Mouse (Mus musculus) forebrain, postnatal 0 days (tissue): ENCODE measurements around the gene Pecam1. TPM values are rescaled to one million over a fixed set of nuclear protein-coding genes. Genes with fewer than 3 reads are reported as not detected.
A peak's percentile ranks its signal among the peaks of the same experiment; 100 is the strongest.

Experiments used
- ATAC-seq: fragments of 200-750 bp; cut with Nextera tagmentation; 2 replicates; pipeline ENCODE4 v1.8.0; 2017; ENCODE audit warnings: mild to moderate bottlenecking, moderate library complexity
- DNase-seq: peaks from one replicate; pipeline ENCODE4 v3.0.0-alpha.2; 2015
- H3K27ac ChIP-seq: fragments of 300-500 bp; sonication (generic); 2 replicates; pipeline ENCODE4 v1.5.1; 2014; ENCODE audit warnings: low read depth, mild to moderate bottlenecking, antibody characterized with exemption, low read length, moderate library complexity, mixed read lengths
- H3K27me3 ChIP-seq: fragments of 300-500 bp; sonication (generic); 2 replicates; pipeline ENCODE4 v1.6.1; 2014; ENCODE audit warnings: mild to moderate bottlenecking, low read length, mixed read lengths; ENCODE audit not compliant: insufficient read depth
- H3K36me3 ChIP-seq: fragments of 300-500 bp; sonication (generic); 2 replicates; pipeline ENCODE4 v1.6.1; 2014; ENCODE audit warnings: mild to moderate bottlenecking, moderate library complexity; ENCODE audit not compliant: insufficient read depth
- H3K4me1 ChIP-seq: fragments of 300-500 bp; sonication (generic); 2 replicates; pipeline ENCODE4 v1.6.1; 2014; ENCODE audit warnings: antibody characterized with exemption; ENCODE audit not compliant: insufficient read depth
- H3K4me2 ChIP-seq: fragments of 300-500 bp; sonication (generic); 2 replicates; pipeline ENCODE4 v1.6.1; 2014; ENCODE audit warnings: low read depth, mild to moderate bottlenecking, moderate library complexity
- H3K4me3 ChIP-seq: fragments of 300-500 bp; sonication (generic); 2 replicates; pipeline ENCODE4 v1.5.1; 2014; ENCODE audit warnings: low read depth, low read length, mixed read lengths
- H3K9ac ChIP-seq: fragments of 300-500 bp; sonication (generic); 2 replicates; pipeline ENCODE4 v1.6.1; 2014; ENCODE audit warnings: mild to moderate bottlenecking
- H3K9me3 ChIP-seq: fragments of 300-500 bp; sonication (generic); 2 replicates; pipeline ENCODE4 v1.6.1; 2016; ENCODE audit warnings: low read length
- CTCF ChIP-seq: sonication (generic); IDR thresholded peaks from 2 replicates; pipeline ENCODE4 v1.5.1; 2016; ENCODE audit warnings: antibody characterized with exemption, control low read depth, low read depth
- WGBS: fragments of 180-500 bp; shearing (Covaris S2); extraction: QIAGEN DNeasy Blood & Tissue Kit; methylation state at CpG from one replicate; pipeline ENCODE4 v1.1.7; 2014; 5-methylcytosine and 5-hydroxymethylcytosine counted together
- polyA plus RNA-seq: library from polyadenylated mRNA; unstranded; fragments of >200 nt; fragmentation: Nextera tagmentation; extraction: Ambion mirVana; gene quantifications from 2 replicates; pipeline ENCODE4 v1.2.1, GENCODE M21; 2015
- total RNA-seq: library from RNA; depleted of rRNA; stranded (reverse); fragments of >200 nt; gene quantifications from 2 replicates; pipeline ENCODE4 v1.2.3, GENCODE M21; 2014

The Pecam1 gene
- total and polyA plus RNA-seq, 2 experiments from 2014 or later, result 10.6 to 22.4 TPM

DNA sequence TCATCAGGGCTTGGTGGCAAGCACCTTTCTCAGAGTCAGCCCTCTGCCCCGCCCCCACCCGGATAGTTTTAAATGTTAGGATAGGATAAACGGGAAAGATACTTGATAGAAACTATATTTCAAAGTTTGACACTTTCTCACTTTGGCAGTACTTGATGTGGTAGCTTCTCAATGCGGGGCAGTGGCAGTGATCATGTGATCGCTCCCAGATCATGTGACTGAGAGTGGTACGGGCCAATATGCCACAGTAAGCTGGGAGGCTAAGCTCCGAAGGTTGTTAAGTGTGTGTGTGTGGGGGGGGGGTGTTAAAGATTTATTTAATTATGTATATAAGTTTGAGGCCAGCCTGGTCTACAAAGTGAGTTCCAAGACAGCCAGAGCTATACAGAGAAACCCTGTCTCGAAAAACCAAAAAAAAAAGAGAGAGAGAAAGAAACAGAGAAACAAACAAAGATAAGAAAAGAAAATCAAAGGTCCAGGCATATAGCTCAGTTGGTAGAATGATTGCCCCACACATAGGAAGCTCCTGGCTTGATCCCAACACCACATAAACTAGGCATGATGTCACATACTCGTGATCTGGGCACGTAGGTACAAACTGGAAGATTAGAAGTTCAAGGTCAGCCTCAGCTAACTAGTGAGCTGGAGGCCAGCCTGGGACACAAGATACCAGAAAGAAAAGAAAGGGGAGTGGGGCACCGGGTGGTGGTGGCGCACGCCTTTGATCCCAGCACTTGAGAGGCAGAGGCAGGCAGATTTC lies 132.4 kb downstream of the Pecam1 start:
- no peaks in the 10 kb centered on the region for H3K27me3 ChIP-seq
- ATAC-seq, result no peak
- TF ChIP-seq CTCF, result no peak
- 79% methylated on average over 13 of the region's 13 CpGs for WGBS
- 0 out of 2 replicates have a peak, but pooled peaks cover 4% of the 10 kb centered on the region for H3K4me1 ChIP-seq
- H3K4me2 ChIP-seq, result no peak overlapping the region
- no peaks in the 10 kb centered on the region for H3K36me3 ChIP-seq
- DNase-seq, result no peak
- H3K4me3 ChIP-seq, result no peak overlapping the region
- no peaks in the 10 kb centered on the region for H3K9me3 ChIP-seq
- no peak overlapping the region for H3K9ac ChIP-seq
- no peak overlapping the region for H3K27ac ChIP-seq

DNA sequence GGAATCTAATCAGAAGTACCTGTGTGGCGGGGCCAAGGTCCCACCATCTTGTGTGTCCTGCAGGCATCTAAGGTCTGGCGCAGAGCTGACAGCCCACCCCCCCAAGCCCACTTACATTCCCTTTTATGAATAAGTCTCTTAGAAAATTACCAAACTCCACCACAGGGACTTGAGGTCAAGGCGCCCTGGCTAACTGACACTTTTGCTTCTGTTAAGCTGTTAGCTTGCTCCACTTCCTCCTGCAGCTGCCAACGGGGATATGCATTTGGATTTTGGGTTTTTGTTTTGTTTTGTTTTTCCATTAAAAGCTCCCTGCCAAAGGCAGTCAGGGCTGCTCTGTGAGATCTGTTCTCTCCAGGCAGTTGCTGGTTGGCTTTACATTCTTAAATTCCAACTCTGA lies 134.9 kb downstream of the Pecam1 start:
- 82% methylated on average over 4 of the region's 4 CpGs for WGBS
- DNase-seq (no peak), ATAC-seq (no peak)
- H3K4me3 ChIP-seq, result no peak overlapping the region
- no peak for TF ChIP-seq CTCF
- H3K27ac ChIP-seq, result no peak overlapping the region
- no peak overlapping the region for H3K4me2 ChIP-seq
- no peak overlapping the region for H3K9ac ChIP-seq
- peaks cover 4% of the 10 kb centered on the region; the same call in 1 of the 2 replicates for H3K4me1 ChIP-seq
- H3K27me3 ChIP-seq, result no peaks in the 10 kb centered on the region
- H3K9me3 ChIP-seq, result no peaks in the 10 kb centered on the region
- H3K36me3 ChIP-seq, result no peaks in the 10 kb centered on the region

DNA sequence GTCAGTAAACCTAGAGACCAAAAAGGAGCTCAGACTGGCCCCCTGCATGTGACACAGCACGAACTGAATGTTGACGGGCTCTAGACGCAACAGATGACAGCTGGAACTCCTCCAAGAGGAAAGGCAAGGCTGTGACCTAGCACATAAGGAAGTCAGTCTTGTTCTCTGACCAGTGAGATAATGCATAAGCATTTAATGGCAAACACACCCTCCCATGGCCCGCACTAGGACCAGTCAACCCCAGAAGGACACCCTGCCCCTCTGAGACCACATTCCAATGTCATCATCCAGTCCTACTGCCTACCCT lies 136.1 kb downstream of the Pecam1 start:
- Histone ChIP-seq H3K4me1 (peaks cover 4% of the 10 kb centered on the region; the same call in 1 of the 2 replicates), H3K27ac (no peak overlapping the region), H3K4me3 (no peak overlapping the region), H3K27me3 (no peaks in the 10 kb centered on the region), H3K36me3 (no peaks in the 10 kb centered on the region), H3K4me2 (no peak overlapping the region), H3K9me3 (no peaks in the 10 kb centered on the region), H3K9ac (no peak overlapping the region)
- TF ChIP-seq CTCF, result no peak
- WGBS, result 86% methylated on average over 4 of the region's 4 CpGs
- no peak for ATAC-seq
- no peak for DNase-seq

DNA sequence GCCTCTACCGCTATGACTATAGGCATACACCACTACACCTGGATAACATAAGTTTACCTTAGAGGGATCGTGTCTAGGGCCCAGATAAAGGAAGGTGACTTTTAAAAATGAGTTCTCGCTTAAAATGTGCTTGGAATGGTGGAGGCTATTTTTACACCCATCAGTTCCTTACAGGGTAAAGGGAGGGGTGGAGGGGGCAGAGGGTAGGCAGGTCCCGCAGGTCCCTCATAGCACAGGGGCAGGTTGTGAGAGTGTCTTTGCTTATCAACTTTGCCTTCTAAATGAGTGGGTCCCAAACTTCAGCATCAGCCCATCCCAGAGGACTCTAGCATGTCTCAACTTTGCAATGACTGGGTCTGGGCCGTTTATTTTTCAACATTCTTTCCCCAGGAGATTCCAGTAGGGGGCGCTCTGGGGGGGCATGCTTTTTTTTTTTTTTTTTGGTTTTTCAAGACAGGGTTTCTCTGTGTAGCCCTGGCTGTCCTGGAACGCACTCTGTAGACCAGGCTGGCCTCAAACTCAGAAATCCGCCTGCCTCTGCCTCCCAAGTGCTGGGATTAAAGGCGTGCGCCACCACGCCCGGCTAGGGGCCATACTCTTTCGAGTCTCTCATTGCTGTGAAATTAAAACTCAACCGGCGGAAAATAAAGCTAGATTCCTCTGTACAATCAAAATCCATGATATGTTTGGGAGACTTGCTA lies 136.6 kb downstream of the Pecam1 start:
- H3K27ac ChIP-seq, result peak overlapping the region; percentile 35
- ATAC-seq (no peak; the same call in 1 of the 2 replicates), DNase-seq (no peak)
- peak overlapping the region; percentile 76 for H3K4me2 ChIP-seq
- peak overlapping the region; percentile 78 for H3K4me3 ChIP-seq
- peak; percentile 22; the same call in 1 of the 2 replicates for TF ChIP-seq CTCF
- peak overlapping the region; percentile 69 for H3K9ac ChIP-seq
- H3K27me3 ChIP-seq, result no peaks in the 10 kb centered on the region
- no peaks in the 10 kb centered on the region for H3K36me3 ChIP-seq
- H3K4me1 ChIP-seq, result peaks cover 4% of the 10 kb centered on the region; the same call in 1 of the 2 replicates
- H3K9me3 ChIP-seq, result no peaks in the 10 kb centered on the region
- 55% methylated on average over 14 of the region's 15 CpGs for WGBS

DNA sequence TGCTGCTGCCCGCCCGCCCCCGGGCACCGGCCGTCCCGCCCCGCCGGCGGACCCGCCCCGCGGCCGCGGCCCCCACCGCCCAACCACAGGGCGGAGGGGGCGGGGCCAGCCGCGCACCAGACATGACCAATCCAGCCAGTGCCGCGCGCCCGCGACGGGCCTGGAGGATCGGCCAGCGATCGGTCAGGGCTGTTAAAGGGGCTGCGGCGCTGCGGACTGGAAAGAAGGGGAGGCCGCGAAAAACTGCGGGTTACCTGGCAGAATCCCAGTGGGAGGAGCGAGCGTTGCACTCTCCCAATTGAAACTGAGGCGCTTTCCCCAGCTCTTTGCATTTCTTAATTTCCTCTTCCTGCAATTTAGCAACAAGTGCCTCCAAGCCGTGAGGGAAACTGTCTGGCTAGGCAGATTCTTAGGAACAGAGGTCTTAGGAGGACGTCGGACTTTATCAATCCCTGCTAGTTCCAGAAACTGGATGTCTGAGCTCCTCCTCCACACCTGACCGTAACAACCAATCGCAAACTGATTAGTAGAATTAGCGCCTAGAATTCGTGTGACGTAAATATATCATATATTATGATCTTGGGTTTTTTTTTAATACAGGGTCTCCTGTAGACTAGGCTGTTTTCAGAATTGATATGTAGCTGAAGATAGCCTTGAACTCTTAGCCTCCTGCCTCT lies 137.3 kb downstream of the Pecam1 start, which contains the start of gene Tex2:
TSS of gene Tex2 (minus strand) at position 463 of the 677 bp plus-strand sequence.
- DNase-seq, result peak; percentile 94
- Histone ChIP-seq H3K27me3 (no peaks in the 10 kb centered on the region), H3K4me1 (peaks cover 4% of the 10 kb centered on the region; the same call in 1 of the 2 replicates), H3K9ac (peak within 1 kb of the TSS; percentile 69), H3K36me3 (no peaks in the 10 kb centered on the region), H3K4me2 (peak within 1 kb of the TSS; percentile 76), H3K4me3 (peak within 1 kb of the TSS; percentile 78), H3K9me3 (no peaks in the 10 kb centered on the region), H3K27ac (peak within 1 kb of the TSS; percentile 71)
- ATAC-seq, result peak; percentile 98
- TF ChIP-seq CTCF, result no peak
- WGBS, result 1% methylated on average over 31 of the region's 45 CpGs

DNA sequence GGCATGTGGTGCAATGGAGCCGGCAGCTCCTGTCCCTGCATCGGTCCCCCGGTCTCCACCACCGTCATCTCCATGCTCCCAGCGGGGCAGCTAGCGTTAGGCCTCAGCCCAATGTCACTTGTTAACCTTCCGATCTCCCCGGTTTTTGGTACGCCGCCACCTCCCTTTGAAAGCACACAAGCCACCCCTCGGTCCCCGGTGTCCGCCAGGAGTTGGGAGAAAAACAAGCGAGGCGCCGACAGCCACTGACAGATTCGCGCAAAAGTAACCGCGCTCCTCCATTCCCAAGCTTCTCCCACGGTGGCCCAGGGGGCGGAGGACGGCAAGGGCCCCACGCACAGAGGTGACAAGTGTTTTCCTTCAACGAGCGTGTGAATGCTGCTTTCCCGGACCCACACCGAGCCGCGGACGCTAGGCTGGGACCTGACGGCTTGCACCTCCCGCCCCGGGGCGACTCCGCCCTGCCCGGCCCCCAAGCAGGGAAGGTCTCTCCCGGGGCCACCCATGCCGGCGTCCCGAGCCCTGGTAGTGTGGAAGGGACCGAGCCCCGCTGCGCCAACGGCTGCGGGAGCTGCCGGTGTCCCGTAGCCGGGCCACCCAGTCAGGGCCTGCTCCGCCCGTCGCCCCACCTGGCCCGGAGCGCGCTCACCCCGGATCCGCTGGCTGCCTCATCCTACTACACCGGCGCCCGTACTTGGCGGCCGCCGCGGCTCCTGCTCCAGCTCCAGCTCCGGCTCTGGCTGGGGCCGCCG lies 138.0 kb downstream of the Pecam1 start:
- peak; percentile 52 for DNase-seq
- Histone ChIP-seq H3K36me3 (no peaks in the 10 kb centered on the region), H3K27me3 (no peaks in the 10 kb centered on the region), H3K4me1 (peaks cover 4% of the 10 kb centered on the region; the same call in 1 of the 2 replicates), H3K4me2 (peak overlapping the region; percentile 76), H3K27ac (peak overlapping the region; percentile 71), H3K9me3 (no peaks in the 10 kb centered on the region), H3K9ac (peak overlapping the region; percentile 69), H3K4me3 (peak overlapping the region; percentile 78)
- ATAC-seq, result peak; percentile 81
- WGBS, result under 1% methylated on average over 60 of the region's 67 CpGs
- TF ChIP-seq CTCF, result no peak
